Mouse (Mus musculus): ENCODE results near the gene Man2c1.

Man2c1 gene

GRCm38 (mm10) chr9:57130577-57131433 is at the start of gene Man2c1:
TSS of gene Man2c1 (plus strand) at chr9:57130690.
- in situ Hi-C loops (cut with MboI, MseI): loop anchor here (25.0 kb wide), 1 partner anchor 194 kb away; the partner anchor contains the start of genes Imp3 and Snx33

GRCm38 (mm10) chr9:57082236-57082635 is 48.3 kb upstream of the Man2c1 start:
- in situ Hi-C loops (cut with MboI, MseI): no loop called here

- in situ Hi-C loops (cut with MboI, MseI): no loop called here
Measured at GRCm38 (mm10) chr9:57117261-57117755, 13.2 kb upstream of the Man2c1 start.

- in situ Hi-C loops (cut with MboI, MseI): loop anchor here (25.0 kb wide), 1 partner anchor 192 kb away; the partner anchor contains the start of genes Imp3 and Snx33
Measured at GRCm38 (mm10) chr9:57129641-57130040, 849 bp upstream of the Man2c1 start.

GRCm38 (mm10) chr9:57137246-57137645 is 6.8 kb downstream of the Man2c1 start:
- in situ Hi-C loops (cut with MboI, MseI): loop anchor here (25.0 kb wide), 1 partner anchor 200 kb away; the partner anchor contains the start of genes Imp3 and Snx33

- in situ Hi-C loops (cut with MboI, MseI): loop anchor here (25.0 kb wide), 1 partner anchor 200 kb away; the partner anchor contains the start of genes Imp3 and Snx33
Measured at GRCm38 (mm10) chr9:57137777-57138176, 7.3 kb downstream of the Man2c1 start.

GRCm38 (mm10) chr9:57138507-57138906 is 8.0 kb downstream of the Man2c1 start:
- in situ Hi-C loops (cut with MboI, MseI): loop anchor here (25.0 kb wide), 1 partner anchor 201 kb away; the partner anchor contains the start of genes Imp3 and Snx33

GRCm38 (mm10) chr9:57139110-57139509 is 8.6 kb downstream of the Man2c1 start:
- in situ Hi-C loops (cut with MboI, MseI): loop anchor here (25.0 kb wide), 1 partner anchor 202 kb away; the partner anchor contains the start of genes Imp3 and Snx33

GRCm38 (mm10) chr9:57139571-57139970 is 9.1 kb downstream of the Man2c1 start:
- in situ Hi-C loops (cut with MboI, MseI): loop anchor here (25.0 kb wide), 1 partner anchor 202 kb away; the partner anchor contains the start of genes Imp3 and Snx33

- in situ Hi-C loops (cut with MboI, MseI): loop anchor here (25.0 kb wide), 1 partner anchor 204 kb away; the partner anchor contains the start of genes Imp3 and Snx33
Measured at GRCm38 (mm10) chr9:57141417-57142353, 11.2 kb downstream of the Man2c1 start.

GRCm38 (mm10) chr9:57143212-57143611 is 12.7 kb downstream of the Man2c1 start:
- in situ Hi-C loops (cut with MboI, MseI): loop anchor here (25.0 kb wide), 1 partner anchor 206 kb away; the partner anchor contains the start of genes Imp3 and Snx33

- in situ Hi-C loops (cut with MboI, MseI): loop anchor here (25.0 kb wide), 1 partner anchor 208 kb away; the partner anchor contains the start of genes Imp3 and Snx33
Measured at GRCm38 (mm10) chr9:57144830-57145229, 14.3 kb downstream of the Man2c1 start.

GRCm38 (mm10) chr9:57146451-57147066 is 16.1 kb downstream of the Man2c1 start:
- in situ Hi-C loops (cut with MboI, MseI): loop anchor here (25.0 kb wide), 1 partner anchor 209 kb away; the partner anchor contains the start of genes Imp3 and Snx33

- in situ Hi-C loops (cut with MboI, MseI): loop anchor here (25.0 kb wide), 1 partner anchor 210 kb away; the partner anchor contains the start of genes Imp3 and Snx33
Measured at GRCm38 (mm10) chr9:57147205-57148143, 17.0 kb downstream of the Man2c1 start.

- in situ Hi-C loops (cut with MboI, MseI): loop anchor here (25.0 kb wide), 1 partner anchor 211 kb away; the partner anchor contains the start of genes Imp3 and Snx33
Measured at GRCm38 (mm10) chr9:57148144-57148878, 17.8 kb downstream of the Man2c1 start, which contains the start of gene Neil1. TSS of gene Neil1 (minus strand) at chr9:57148305.

GRCm38 (mm10) chr9:57149021-57149420 is 18.5 kb downstream of the Man2c1 start:
- in situ Hi-C loops (cut with MboI, MseI): loop anchor here (25.0 kb wide), 1 partner anchor 212 kb away; the partner anchor contains the start of genes Imp3 and Snx33

GRCm38 (mm10) chr9:57150192-57150591 is 19.7 kb downstream of the Man2c1 start:
- in situ Hi-C loops (cut with MboI, MseI): loop anchor here (25.0 kb wide), 1 partner anchor 1437 kb away; the partner anchor contains the start of gene Nptn

- in situ Hi-C loops (cut with MboI, MseI): loop anchor here (25.0 kb wide), 1 partner anchor 1435 kb away; the partner anchor contains the start of gene Nptn
Measured at GRCm38 (mm10) chr9:57152331-57152730, 21.8 kb downstream of the Man2c1 start.

All from regulatory T cell (primary cell).